Mouse (Mus musculus): ENCODE measurements at regions not wholly inside any gene's neighbourhood (a gene's known extent, or its start where the extent isn't known, plus 50 kb on each side); places are given as distances from the start of the nearest gene placed in this dataset.

DNA sequence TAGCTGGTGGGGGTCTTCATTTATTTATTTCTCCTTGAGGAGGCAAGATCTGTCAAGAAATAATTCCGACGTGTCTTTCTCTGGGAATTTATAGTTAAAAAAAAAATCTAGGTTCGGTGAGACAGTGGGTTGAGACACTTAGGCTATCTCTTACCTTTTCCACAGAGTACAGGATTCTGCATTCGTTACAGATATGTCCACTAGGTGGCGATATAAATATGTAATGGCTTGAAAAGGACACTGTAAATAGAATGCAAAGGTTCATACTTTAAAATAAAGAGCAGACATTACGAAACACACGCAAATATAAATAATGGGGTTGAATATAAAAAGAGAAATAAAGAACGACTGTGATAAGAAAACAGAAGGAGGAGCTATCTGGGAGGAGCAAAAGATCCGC lies 517.5 kb downstream of the Cps1 start:
- peak; percentile 29 for DNase-seq (ENCODE audit: low spot score)

GRCm38 (mm10) chr1:67640766-67641165 lies 517.9 kb downstream of the Cps1 start:
- DNase-seq (ENCODE audit: low spot score), result no peak

- DNase-seq (ENCODE audit: low spot score), result no peak
Observed at GRCm38 (mm10) chr1:67643627-67644026, 520.8 kb downstream of the Cps1 start.

Data from left cerebral cortex, adult 11 months (tissue).